Mouse (Mus musculus): ENCODE data around the gene Rab6a.

DNA sequence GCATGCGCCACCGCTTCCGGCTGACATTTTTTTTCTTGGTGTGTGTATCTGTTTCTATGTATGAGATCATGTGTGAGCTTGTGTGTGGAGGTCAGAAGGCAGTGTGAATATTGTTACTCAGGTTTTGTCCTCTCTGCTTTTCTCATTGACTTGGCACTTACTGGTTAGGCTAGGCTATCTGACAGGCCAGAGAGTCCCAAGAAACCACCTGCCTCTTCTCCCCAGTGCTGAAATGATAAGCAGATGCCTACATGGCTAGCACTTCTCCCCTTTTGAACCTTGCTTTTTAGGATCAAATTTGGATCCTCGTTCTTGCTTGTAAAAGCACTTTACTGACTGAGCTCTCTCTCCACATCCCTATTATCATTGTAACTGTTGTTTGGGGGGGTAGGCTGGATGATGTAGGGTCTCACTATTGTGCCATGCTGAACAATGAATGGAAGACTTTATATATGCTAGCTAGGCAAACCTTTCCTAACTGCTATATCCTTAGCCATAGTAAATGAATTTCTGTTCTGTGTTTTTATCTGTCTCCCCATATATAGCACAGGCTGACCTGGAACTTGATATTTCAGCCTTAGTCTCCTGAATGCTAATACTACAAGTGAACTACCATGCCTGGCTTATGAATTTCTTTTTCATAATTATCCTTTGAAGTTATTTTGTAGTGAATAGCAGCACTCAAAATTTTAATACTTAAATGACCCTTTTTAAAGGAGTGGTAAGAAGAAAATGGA is 9.1 kb downstream of the Rab6a start:
- TF ChIP-seq POLR2A (IDR thresholded peaks at IDR 0.05; ENCODE audit: insufficient read depth, low read length) (no peak), CTCF (IDR thresholded peaks at IDR 0.05; ENCODE audit: low read depth, low read length) (no peak), EP300 (IDR thresholded peaks at IDR 0.05; ENCODE audit: insufficient read depth, low read depth, low read length) (no peak)

All from ES-Bruce4 (cell line).